9 mouse cellular contexts compared by ENCODE assay signal in genomic region chr2:103662121-103662520, GRCm38 (mm10).
DNase-seq lines count a peak whose midpoint lies in the region; ATAC-seq and TF ChIP-seq lines count a peak whose summit lies in the region.
"Had no signal": no experiment of that assay in that cellular context is flagged by ENCODE, and none has a peak within 500 bp of the region (broad histone marks: within the 10 kb centered on the region; RNA-seq: fewer than 3 reads in every experiment).

No protein-coding gene starts in this region.

- DNase-seq in kidney, postnatal 0 days (ENCODE audit: low spot score): peak; percentile 34
- DNase-seq in kidney, adult 8-10 months: no peak
- peak; percentile 73 for DNase-seq in MN1 (ENCODE audit: low spot score)
- DNase-seq in cerebellum, postnatal 36 days: peak; percentile 47 to 55
- peak; percentile 28 to 41 for DNase-seq in heart, postnatal 36 days
- DNase-seq in splenic B cell, adult 2 months (ENCODE audit: low read depth, low spot score): peak; percentile 79

- H3K36me3 ChIP-seq in kidney, postnatal 0 days (ENCODE audit: insufficient read depth, low read length): no peaks in the 10 kb centered on the region
- H3K36me3 ChIP-seq in splenic B cell, adult 2 months (ENCODE audit: control insufficient read depth, insufficient read depth, low read length, poor library complexity, severe bottlenecking): no peaks in the 10 kb centered on the region
- no peaks in the 10 kb centered on the region for H3K36me3 ChIP-seq in neural tube, embryonic 15.5 days
- no peaks in the 10 kb centered on the region for H3K36me3 ChIP-seq in forebrain, embryonic 13.5 days (ENCODE audit: poor library complexity, severe bottlenecking)
- H3K36me3 ChIP-seq: limb, embryonic 13.5 days had no signal

- H3K9ac ChIP-seq in kidney, postnatal 0 days (ENCODE audit: low read depth, low read length): no peak overlapping the region
- no peak overlapping the region for H3K9ac ChIP-seq in neural tube, embryonic 15.5 days (replicated peaks)
- H3K9ac ChIP-seq in forebrain, embryonic 13.5 days: no peak overlapping the region
- H3K9ac ChIP-seq: limb, embryonic 13.5 days had no signal

- no peaks in the 10 kb centered on the region for H3K27me3 ChIP-seq in kidney, postnatal 0 days (ENCODE audit: insufficient read depth, low read length)
- H3K27me3 ChIP-seq in splenic B cell, adult 2 months (ENCODE audit: control insufficient read depth, insufficient read depth, low read length, poor library complexity, severe bottlenecking): no peaks in the 10 kb centered on the region
- H3K27me3 ChIP-seq in neural tube, embryonic 15.5 days (replicated peaks): no peaks in the 10 kb centered on the region
- H3K27me3 ChIP-seq in forebrain, embryonic 13.5 days: no peaks in the 10 kb centered on the region
- H3K27me3 ChIP-seq: limb, embryonic 13.5 days had no signal

- H3K4me1 ChIP-seq in kidney, postnatal 0 days (replicated peaks; ENCODE audit: insufficient read depth, low read length): no peaks in the 10 kb centered on the region
- peaks cover 15% of the 10 kb centered on the region for H3K4me1 ChIP-seq in neural tube, embryonic 15.5 days
- peaks cover 26% of the 10 kb centered on the region for H3K4me1 ChIP-seq in forebrain, embryonic 13.5 days

- 0 out of 2 replicates have a peak, but pooled peaks have one; percentile 36 for ATAC-seq in kidney, postnatal 0 days (replicated peaks; ENCODE audit: low FRiP score, low read depth)
- ATAC-seq in neural tube, embryonic 15.5 days (ENCODE audit: low FRiP score): no peak
- ATAC-seq in forebrain, embryonic 13.5 days: no peak

- 42% methylated on average over 4 of the region's 4 CpGs for WGBS in kidney, postnatal 0 days
- 74% methylated on average over 4 of the region's 4 CpGs for WGBS in neural tube, embryonic 15.5 days
- WGBS in forebrain, embryonic 13.5 days: 54% methylated on average over 4 of the region's 4 CpGs

- intact Hi-C loops in heart, postnatal 36 days (cut with DNase I): no loop called here

- H3K9me3 ChIP-seq in kidney, postnatal 0 days (replicated peaks; ENCODE audit: low read length): no peaks in the 10 kb centered on the region
- no peaks in the 10 kb centered on the region for H3K9me3 ChIP-seq in neural tube, embryonic 15.5 days (replicated peaks)
- no peaks in the 10 kb centered on the region for H3K9me3 ChIP-seq in forebrain, embryonic 13.5 days (replicated peaks)
- H3K9me3 ChIP-seq: limb, embryonic 13.5 days had no signal

- H3K27ac ChIP-seq in kidney, postnatal 0 days: no peak overlapping the region
- no peak overlapping the region for H3K27ac ChIP-seq in neural tube, embryonic 15.5 days (replicated peaks)
- no peak overlapping the region for H3K27ac ChIP-seq in forebrain, embryonic 13.5 days
- H3K27ac ChIP-seq: limb, embryonic 13.5 days had no signal

- TF ChIP-seq CTCF in kidney, postnatal 0 days (IDR thresholded peaks at IDR 0.05; ENCODE audit: low read depth): no peak

- H3K4me3 ChIP-seq in kidney, postnatal 0 days (replicated peaks; ENCODE audit: low read depth, low read length): no peak overlapping the region
- no peak overlapping the region for H3K4me3 ChIP-seq in neural tube, embryonic 15.5 days (replicated peaks)
- H3K4me3 ChIP-seq in forebrain, embryonic 13.5 days: no peak overlapping the region
- H3K4me3 ChIP-seq: limb, embryonic 13.5 days had no signal

- H3K4me2 ChIP-seq in kidney, postnatal 0 days (ENCODE audit: low read length): no peak overlapping the region
- H3K4me2 ChIP-seq in neural tube, embryonic 15.5 days: no peak overlapping the region
- no peak overlapping the region for H3K4me2 ChIP-seq in forebrain, embryonic 13.5 days
- H3K4me2 ChIP-seq: limb, embryonic 13.5 days had no signal

Comparison
In these comparisons a context has a peak if more than half of its experiments do, and no peak if none do; other contexts are left out.
1. DNase-seq: peak in kidney, postnatal 0 days (single experiment), MN1 (single experiment), cerebellum, postnatal 36 days (2 of 2), heart, postnatal 36 days (2 of 2) and splenic B cell, adult 2 months (single experiment); none in kidney, adult 8-10 months (0 of 2).